Mouse (Mus musculus) liver, embryonic 12.5 days (tissue): ENCODE measurements around the gene Impg2. TPM values are rescaled to one million over a fixed set of nuclear protein-coding genes. Genes with fewer than 3 reads are reported as not detected.

ENCODE experiments used
- ATAC-seq: fragments of 200-750 bp; cut with Nextera tagmentation; 2 replicates; pipeline ENCODE4 v1.8.0; 2017; ENCODE audit warnings: moderate number of reproducible peaks, mild to moderate bottlenecking, moderate library complexity
- H3K27ac ChIP-seq: fragments of 300-500 bp; sonication (generic); 2 replicates; pipeline ENCODE4 v1.5.1; 2016; ENCODE audit warnings: mild to moderate bottlenecking
- H3K27me3 ChIP-seq: fragments of 300-500 bp; sonication (generic); replicated peaks from 2 replicates; pipeline ENCODE4 v1.6.1; 2016; ENCODE audit warnings: mild to moderate bottlenecking, moderate library complexity
- H3K36me3 ChIP-seq: fragments of 300-500 bp; sonication (generic); 2 replicates; pipeline ENCODE4 v1.6.1; 2016; ENCODE audit warnings: mild to moderate bottlenecking, moderate library complexity
- H3K4me1 ChIP-seq: fragments of 300-500 bp; sonication (generic); 2 replicates; pipeline ENCODE4 v1.6.1; 2016
- H3K4me2 ChIP-seq: fragments of 300-500 bp; sonication (generic); 2 replicates; pipeline ENCODE4 v1.6.1; 2016; ENCODE audit warnings: mild to moderate bottlenecking, moderate library complexity
- H3K4me3 ChIP-seq: fragments of 300-500 bp; sonication (generic); 2 replicates; pipeline ENCODE4 v1.5.1; 2016; ENCODE audit warnings: mild to moderate bottlenecking, moderate library complexity
- H3K9ac ChIP-seq: fragments of 300-500 bp; sonication (generic); 2 replicates; pipeline ENCODE4 v1.6.1; 2016; ENCODE audit warnings: mild to moderate bottlenecking, moderate library complexity
- H3K9me3 ChIP-seq: fragments of 300-500 bp; sonication (generic); replicated peaks from 2 replicates; pipeline ENCODE4 v1.6.1; 2016; ENCODE audit warnings: mild to moderate bottlenecking, moderate library complexity
- WGBS: fragments of 180-500 bp; shearing (Covaris S2); methylation state at CpG from one replicate; pipeline ENCODE4 v1.1.7; 2016; ENCODE audit not compliant: insufficient replicate concordance; 5-methylcytosine and 5-hydroxymethylcytosine counted together
- polyA plus RNA-seq: library from polyadenylated mRNA; unstranded; fragments of >200 nt; fragmentation: Nextera tagmentation; extraction: Ambion mirVana; gene quantifications from 2 replicates; pipeline ENCODE4 v1.2.1, GENCODE M21; 2016

The Impg2 gene
- polyA plus RNA-seq, result 0.11 and 0.18 TPM in 2 replicates

DNA sequence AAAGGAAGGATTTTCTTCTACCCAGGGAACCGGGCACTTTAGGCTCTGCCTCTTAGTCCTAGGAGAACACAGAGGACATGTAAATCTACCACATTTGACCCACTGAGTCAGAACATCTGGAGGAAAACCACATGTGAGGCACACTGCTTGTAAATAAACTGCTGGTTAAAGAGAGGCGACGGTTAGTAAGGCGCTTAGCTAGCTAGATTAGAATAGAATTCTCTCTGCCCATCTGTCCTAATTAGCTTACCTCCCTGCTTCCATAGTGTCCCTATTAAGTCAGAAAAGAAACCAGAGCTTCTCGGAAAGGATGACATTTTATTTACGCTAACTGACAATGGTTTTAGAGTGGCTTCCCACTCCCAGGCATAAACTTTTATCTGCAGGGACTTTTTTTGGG, at the start of gene Impg2:
Impg2 (plus strand) TSS at position 263 of the 400 bp plus-strand sequence.
- H3K4me2 ChIP-seq, result no peak within 1 kb of the TSS
- H3K4me3 ChIP-seq, result no peak within 1 kb of the TSS
- no peaks in the 10 kb centered on the region for H3K36me3 ChIP-seq
- no peaks in the 10 kb centered on the region for H3K9me3 ChIP-seq
- H3K27ac ChIP-seq, result no peak within 1 kb of the TSS
- 66% methylated on average over 6 of the region's 6 CpGs for WGBS
- no peaks in the 10 kb centered on the region for H3K4me1 ChIP-seq
- no peak for ATAC-seq
- H3K27me3 ChIP-seq, result no peaks in the 10 kb centered on the region
- H3K9ac ChIP-seq, result no peak within 1 kb of the TSS

DNA sequence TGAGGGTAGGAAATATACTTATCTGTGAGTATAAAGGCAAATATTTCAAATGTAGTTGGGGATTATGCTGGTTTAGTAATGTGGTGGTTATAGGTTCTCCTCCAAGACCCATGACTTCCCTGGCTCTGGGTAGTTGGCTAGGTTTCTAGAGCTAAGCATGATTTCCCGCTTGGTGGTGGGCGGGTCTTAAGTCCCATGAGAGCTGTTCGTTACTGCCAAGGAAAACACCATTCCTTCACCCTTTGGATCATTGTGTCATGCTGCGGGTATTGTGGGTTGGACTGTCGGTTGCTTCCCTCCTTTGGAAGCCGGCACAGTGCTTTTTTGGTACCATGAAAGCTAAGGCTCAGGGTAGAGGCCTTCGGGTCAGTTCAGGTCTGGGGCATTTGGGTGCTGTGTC, 40.6 kb upstream of the Impg2 start:
- 88% methylated on average over 7 of the region's 7 CpGs for WGBS

DNA sequence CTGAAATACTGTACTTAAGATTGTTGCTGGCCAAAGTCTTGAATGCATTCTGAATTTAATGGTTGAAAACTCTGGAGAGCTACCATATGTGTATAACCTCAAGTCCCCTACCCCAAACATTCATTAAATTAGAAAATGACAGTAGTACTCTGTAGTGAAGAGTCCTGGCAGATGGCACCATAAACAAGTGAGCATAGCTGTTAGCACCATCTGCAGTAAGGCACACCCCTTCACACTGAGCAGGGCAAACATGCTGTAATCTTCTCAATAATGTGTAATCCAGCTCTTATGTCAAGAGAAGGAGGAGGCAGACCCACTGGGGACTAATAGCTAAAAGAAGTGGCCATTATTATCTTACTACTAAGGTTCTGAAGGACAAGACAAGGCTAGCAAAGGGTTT, 33.9 kb upstream of the Impg2 start:
- Histone ChIP-seq H3K27me3 (no peaks in the 10 kb centered on the region), H3K4me3 (no peak overlapping the region), H3K27ac (no peak overlapping the region), H3K36me3 (peaks cover 45% of the 10 kb centered on the region), H3K4me1 (no peaks in the 10 kb centered on the region), H3K9me3 (no peaks in the 10 kb centered on the region), H3K9ac (no peak overlapping the region), H3K4me2 (no peak overlapping the region)
- no peak for ATAC-seq

More for the DNA sequence above, 40.6 kb upstream of the Impg2 start:
- no peaks in the 10 kb centered on the region for H3K9me3 ChIP-seq
- H3K27ac ChIP-seq, result no peak overlapping the region
- no peak for ATAC-seq
- no peaks in the 10 kb centered on the region for H3K27me3 ChIP-seq
- no peak overlapping the region for H3K4me3 ChIP-seq
- H3K4me1 ChIP-seq, result no peaks in the 10 kb centered on the region
- H3K4me2 ChIP-seq, result no peak overlapping the region
- peaks cover 26% of the 10 kb centered on the region for H3K36me3 ChIP-seq
- no peak overlapping the region for H3K9ac ChIP-seq

DNA sequence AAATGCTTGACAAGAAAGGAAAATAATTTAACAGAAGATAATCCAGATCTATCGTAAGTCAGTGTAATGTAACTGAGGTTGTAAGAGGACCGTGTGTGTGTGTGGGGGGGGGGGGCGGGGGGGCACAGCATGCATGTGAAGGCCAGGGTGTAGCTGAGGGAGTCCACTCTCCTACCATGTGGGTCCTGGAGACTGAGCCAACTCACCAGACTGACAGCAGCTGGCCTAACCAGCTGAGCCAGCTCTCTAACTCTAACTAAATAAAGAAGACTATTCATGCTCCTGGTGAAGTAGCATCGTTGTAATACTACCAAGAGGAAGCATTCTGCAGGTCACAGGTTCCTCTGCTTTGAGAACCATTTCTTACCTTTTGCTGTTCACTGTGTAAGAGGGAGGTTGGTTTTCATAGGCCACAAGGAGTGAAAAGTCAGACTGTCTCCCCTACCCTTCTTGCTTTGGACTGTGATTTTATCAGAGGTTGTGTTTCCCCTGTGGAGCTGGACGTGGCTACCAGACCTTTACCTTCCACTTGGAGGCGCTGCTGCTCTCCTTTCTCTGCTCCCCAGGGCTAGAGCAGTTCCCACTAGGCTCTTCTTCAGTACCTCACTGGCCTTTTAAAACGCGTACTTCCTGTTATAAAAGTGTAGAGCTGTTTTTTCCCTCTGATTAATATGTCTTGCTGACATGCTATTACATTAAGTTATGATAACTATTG, 28.1 kb upstream of the Impg2 start:
- H3K9me3 ChIP-seq, result no peaks in the 10 kb centered on the region
- no peak for ATAC-seq
- no peak overlapping the region for H3K4me3 ChIP-seq
- H3K9ac ChIP-seq, result no peak overlapping the region
- WGBS, result 62% methylated on average over 8 of the region's 8 CpGs
- H3K27ac ChIP-seq, result no peak overlapping the region
- H3K36me3 ChIP-seq, result peaks cover 39% of the 10 kb centered on the region
- H3K27me3 ChIP-seq, result no peaks in the 10 kb centered on the region
- no peak overlapping the region for H3K4me2 ChIP-seq
- no peaks in the 10 kb centered on the region for H3K4me1 ChIP-seq

DNA sequence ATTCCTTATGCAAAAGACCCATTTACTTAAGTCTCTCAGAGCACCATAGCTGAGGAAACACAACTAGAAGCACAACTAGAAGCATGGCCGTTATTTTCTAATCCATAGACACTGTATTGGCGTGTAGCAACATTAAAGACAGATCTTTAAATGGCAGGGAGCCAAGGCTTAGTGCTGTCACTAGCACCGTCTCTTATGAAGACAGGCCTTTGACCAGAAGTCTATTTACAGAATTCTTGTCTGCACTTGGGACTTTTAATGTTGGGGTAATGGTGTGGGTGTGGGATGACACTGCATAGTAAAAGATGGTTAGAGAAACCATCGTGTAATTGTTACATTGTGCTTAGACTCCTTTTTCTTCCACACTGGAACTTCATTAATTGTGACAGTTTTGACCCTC, 17.2 kb upstream of the Impg2 start:
- ATAC-seq, result no peak
- Histone ChIP-seq H3K27ac (no peak overlapping the region), H3K36me3 (peaks cover 54% of the 10 kb centered on the region), H3K9ac (no peak overlapping the region), H3K27me3 (no peaks in the 10 kb centered on the region), H3K4me2 (no peak overlapping the region), H3K4me3 (no peak overlapping the region), H3K9me3 (no peaks in the 10 kb centered on the region), H3K4me1 (no peaks in the 10 kb centered on the region)
- 82% methylated on average over 4 of the region's 4 CpGs for whole genome bisulfite sequencing

DNA sequence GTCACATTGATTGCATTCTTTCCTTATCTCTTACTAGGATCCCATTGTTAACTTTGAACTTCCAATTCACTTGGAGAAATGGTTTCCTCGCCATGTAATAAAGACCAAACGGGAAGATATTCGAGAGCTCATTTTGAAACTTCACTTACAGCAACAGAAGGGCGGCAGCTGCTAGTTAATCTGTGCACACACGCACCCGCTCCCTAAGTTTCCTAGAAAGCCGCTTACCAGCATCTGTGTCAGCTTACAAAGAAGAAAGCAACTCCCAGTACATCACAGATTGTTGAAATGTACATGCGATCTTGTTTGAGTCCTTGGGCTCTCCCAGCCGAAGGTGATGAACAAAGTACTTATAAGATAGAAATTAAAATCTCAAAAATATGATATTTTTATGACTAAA, 15.9 kb upstream of the Impg2 start:
- Histone ChIP-seq H3K4me3 (no peak overlapping the region), H3K9ac (no peak overlapping the region), H3K36me3 (peaks cover 41% of the 10 kb centered on the region), H3K4me2 (no peak overlapping the region), H3K27me3 (no peaks in the 10 kb centered on the region), H3K27ac (no peak overlapping the region), H3K4me1 (no peaks in the 10 kb centered on the region), H3K9me3 (no peaks in the 10 kb centered on the region)
- 88% methylated on average over 9 of the region's 9 CpGs for WGBS
- no peak for ATAC-seq

DNA sequence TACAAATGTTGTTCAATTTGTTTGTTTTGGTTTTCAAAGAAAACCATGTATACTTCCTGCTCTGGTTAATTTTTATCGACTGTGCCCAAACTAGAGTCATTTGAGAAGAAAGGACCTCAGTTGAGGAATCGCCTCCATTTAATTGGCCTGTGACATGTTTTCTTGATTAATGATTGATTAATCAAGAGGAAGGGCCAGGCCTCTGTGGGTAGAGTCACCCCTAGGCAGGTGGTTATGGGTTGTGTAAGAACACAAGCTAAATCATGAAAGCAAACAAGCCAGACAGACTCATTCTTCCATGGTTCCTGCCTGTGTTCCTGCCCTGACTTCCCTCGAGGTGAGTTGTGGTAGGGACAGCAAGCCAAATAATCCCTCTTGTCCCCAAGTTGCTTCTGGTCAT, 8.6 kb downstream of the Impg2 start:
- H3K27me3 ChIP-seq, result no peaks in the 10 kb centered on the region
- H3K4me3 ChIP-seq, result no peak overlapping the region
- H3K9ac ChIP-seq, result no peak overlapping the region
- no peaks in the 10 kb centered on the region for H3K9me3 ChIP-seq
- no peak overlapping the region for H3K4me2 ChIP-seq
- H3K4me1 ChIP-seq, result no peaks in the 10 kb centered on the region
- H3K36me3 ChIP-seq, result no peaks in the 10 kb centered on the region
- WGBS, result 67% methylated on average over 3 of the region's 3 CpGs
- no peak for ATAC-seq
- no peak overlapping the region for H3K27ac ChIP-seq

DNA sequence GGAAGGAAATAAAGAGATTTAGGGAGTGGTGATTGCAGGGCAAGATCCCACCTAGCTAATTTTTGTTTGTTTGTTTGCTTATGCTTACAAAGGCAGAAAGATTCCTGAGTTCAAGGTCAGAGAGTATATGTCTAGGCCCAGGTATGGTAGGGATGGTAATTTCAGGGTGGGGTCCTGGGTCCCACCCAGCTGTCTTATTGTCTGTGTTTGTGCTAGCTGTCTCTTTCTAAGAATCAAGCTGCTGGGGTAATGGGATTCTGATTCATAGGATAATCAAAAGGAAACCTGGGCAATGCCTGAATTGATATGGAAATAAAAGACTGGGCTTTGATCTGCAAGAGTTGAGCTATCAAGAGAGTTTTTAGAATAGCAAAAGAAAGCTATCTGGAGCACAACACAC, 23.6 kb downstream of the Impg2 start:
- no peak overlapping the region for H3K27ac ChIP-seq
- no peak overlapping the region for H3K4me3 ChIP-seq
- H3K9me3 ChIP-seq, result no peaks in the 10 kb centered on the region
- no peak for ATAC-seq
- H3K36me3 ChIP-seq, result no peaks in the 10 kb centered on the region
- no peak overlapping the region for H3K4me2 ChIP-seq
- no peaks in the 10 kb centered on the region for H3K27me3 ChIP-seq
- no peaks in the 10 kb centered on the region for H3K4me1 ChIP-seq
- H3K9ac ChIP-seq, result no peak overlapping the region

DNA sequence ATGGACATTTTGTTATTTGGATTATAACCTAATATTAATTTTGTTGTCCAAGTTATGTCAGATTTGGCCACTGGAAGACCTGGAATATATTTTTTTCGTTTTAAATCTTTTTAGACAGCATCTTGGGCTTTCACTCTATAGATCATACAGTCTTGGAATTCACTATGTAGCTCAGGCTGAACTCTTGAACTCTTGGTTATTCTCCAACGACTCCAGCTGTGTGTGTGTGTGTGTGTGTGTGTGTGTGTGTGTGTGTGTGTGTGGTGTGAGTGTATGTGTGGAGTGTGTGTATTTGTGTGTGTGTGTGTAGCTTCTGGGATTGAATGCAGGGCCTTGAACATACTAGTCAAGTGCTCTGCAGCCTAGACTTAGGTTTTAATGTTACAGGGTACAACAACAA, 25.3 kb downstream of the Impg2 start:
- no peak for ATAC-seq
- Histone ChIP-seq H3K9ac (no peak overlapping the region), H3K4me3 (no peak overlapping the region), H3K9me3 (no peaks in the 10 kb centered on the region), H3K36me3 (no peaks in the 10 kb centered on the region), H3K27ac (no peak overlapping the region), H3K27me3 (no peaks in the 10 kb centered on the region), H3K4me2 (no peak overlapping the region), H3K4me1 (no peaks in the 10 kb centered on the region)
- WGBS, result 46% methylated on average over 2 of the region's 2 CpGs

DNA sequence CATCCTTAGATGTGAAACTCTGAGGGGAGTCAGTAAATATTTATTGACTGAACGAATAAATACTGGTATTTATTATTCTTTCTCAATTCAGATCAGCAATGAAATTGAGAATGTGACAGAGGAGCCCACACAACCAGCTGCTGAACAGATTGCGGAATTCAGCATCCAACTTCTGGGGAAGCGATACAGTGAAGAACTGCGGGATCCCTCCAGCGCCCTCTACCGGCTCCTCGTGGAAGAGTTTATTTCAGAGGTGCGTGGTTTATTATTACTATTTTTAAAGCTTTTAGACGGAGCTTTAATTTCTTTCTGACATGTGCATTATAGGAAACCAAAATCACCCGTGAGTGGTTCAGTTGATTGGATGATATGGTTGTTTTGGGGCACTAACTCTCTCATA, 27.2 kb downstream of the Impg2 start:
- Histone ChIP-seq H3K4me3 (no peak overlapping the region), H3K9me3 (no peaks in the 10 kb centered on the region), H3K4me2 (no peak overlapping the region), H3K36me3 (no peaks in the 10 kb centered on the region), H3K27ac (no peak overlapping the region), H3K4me1 (no peaks in the 10 kb centered on the region), H3K9ac (no peak overlapping the region), H3K27me3 (no peaks in the 10 kb centered on the region)
- ATAC-seq, result no peak
- 36% methylated on average over 10 of the region's 10 CpGs for WGBS

DNA sequence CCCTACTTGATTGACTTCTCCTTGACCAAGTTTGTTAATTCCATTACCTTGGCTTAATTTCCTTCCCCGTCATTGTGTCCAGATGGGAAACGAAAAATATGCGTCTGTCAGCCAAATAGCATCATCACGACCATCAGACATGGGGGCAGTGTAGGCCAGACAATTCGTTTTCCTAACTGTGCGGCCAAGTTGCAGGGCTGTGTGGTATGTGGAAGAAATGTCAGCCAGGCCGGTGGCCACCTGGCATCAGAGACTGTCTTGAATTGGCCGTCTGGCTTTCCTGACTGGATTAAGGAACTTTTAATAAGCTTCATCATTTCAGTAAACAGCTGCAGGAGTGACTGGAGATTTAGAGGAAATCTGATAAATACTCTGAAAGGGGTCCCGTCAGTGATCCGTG, 28.6 kb downstream of the Impg2 start:
- no peak overlapping the region for H3K4me3 ChIP-seq
- ATAC-seq, result no peak
- WGBS, result 72% methylated on average over 10 of the region's 10 CpGs
- H3K9ac ChIP-seq, result no peak overlapping the region
- H3K36me3 ChIP-seq, result no peaks in the 10 kb centered on the region
- no peak overlapping the region for H3K4me2 ChIP-seq
- H3K27me3 ChIP-seq, result no peaks in the 10 kb centered on the region
- no peak overlapping the region for H3K27ac ChIP-seq
- no peaks in the 10 kb centered on the region for H3K4me1 ChIP-seq
- no peaks in the 10 kb centered on the region for H3K9me3 ChIP-seq

DNA sequence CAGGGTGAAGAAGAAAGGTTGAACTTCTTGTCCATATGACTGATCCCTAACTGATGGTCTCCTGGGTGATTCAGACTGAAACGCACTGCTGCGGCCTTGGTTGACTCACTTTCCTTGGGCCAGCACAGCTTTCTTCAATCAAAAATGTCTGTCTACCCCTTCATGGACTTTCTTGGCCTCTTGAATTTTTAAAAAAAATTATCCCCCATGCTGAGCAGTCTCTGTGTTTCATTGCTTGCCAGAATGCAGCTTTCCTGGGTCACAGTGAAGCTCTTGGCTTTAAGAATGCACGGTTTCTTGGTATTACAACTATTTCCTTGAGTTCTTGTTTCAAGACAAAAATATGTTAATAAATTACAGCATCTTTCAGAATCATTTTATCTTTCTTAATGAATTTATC, 41.9 kb downstream of the Impg2 start:
- 78% methylated on average over 3 of the region's 3 CpGs for WGBS

DNA sequence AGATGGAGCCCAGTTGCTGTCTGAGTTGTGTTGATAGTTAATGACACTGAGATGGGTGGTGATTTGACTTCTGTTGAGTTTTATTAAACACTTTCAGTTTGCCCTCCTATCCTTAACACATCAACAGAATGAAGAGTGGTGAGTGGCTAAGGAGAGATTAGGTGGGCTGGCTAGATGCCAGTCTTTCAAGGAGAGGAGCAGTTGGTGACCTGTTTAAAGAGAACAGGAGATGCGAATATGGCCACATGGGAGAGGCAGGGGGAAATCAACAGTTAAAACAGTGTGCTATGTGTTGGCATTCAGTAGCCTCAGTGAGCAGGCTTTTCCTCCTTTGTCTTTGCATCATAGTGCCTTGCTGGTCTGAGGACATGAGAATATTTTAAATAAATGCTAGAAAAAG, 69.8 kb downstream of the Impg2 start:
- no peaks in the 10 kb centered on the region for H3K36me3 ChIP-seq
- H3K27ac ChIP-seq, result no peak overlapping the region
- no peak for ATAC-seq
- no peaks in the 10 kb centered on the region for H3K9me3 ChIP-seq
- WGBS, result 66% methylated on average over 1 of the region's 1 CpGs
- H3K4me3 ChIP-seq, result no peak overlapping the region
- H3K9ac ChIP-seq, result no peak overlapping the region
- H3K27me3 ChIP-seq, result no peaks in the 10 kb centered on the region
- no peak overlapping the region for H3K4me2 ChIP-seq
- no peaks in the 10 kb centered on the region for H3K4me1 ChIP-seq

More for the DNA sequence above, 41.9 kb downstream of the Impg2 start:
- Histone ChIP-seq H3K4me2 (no peak overlapping the region), H3K4me3 (no peak overlapping the region), H3K4me1 (no peaks in the 10 kb centered on the region), H3K27ac (no peak overlapping the region), H3K9me3 (no peaks in the 10 kb centered on the region), H3K9ac (no peak overlapping the region), H3K36me3 (no peaks in the 10 kb centered on the region), H3K27me3 (no peaks in the 10 kb centered on the region)
- ATAC-seq, result no peak
